Mouse (Mus musculus): ENCODE data around the gene Plcxd1.

DNA sequence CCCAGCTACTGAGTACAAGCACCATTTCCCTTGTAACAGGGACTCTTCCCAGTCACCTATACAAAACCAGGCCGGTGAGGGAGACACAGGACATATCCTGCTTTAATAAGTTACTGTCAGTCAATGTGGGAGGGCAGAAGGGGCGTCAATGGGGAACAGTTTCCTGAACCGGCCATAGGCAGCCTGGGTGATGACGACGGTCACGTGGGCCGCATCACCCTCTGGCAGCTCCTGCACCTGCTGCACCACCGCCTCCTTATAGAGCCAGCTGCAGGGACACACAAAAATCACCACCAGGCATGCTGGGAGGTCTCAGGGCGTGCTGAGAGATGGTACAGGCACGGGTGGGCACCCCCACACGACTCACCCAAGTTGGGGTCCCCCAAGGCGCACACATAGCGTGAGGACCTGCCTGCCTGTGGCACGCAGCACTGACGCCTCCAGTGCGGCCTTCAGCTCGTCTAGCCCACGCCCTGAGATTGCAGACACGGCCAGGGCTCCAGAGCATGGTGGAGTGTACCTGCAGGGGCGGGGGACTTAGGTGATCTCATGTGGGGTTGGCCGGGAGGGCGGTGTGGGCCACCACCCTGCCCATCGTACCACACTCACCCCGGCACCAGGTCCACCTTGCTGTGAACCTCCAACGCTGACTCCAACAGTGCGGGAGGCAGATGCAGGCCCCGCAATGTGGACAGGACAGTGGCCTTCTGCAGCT, 4.3 kb downstream of the Plcxd1 start:
- no peak for TF ChIP-seq CTCF (IDR thresholded peaks at IDR 0.05; ENCODE audit: low read depth)
- no peak for TF ChIP-seq EP300 (IDR thresholded peaks at IDR 0.05; ENCODE audit: low read depth)

All from heart, postnatal 0 days (tissue).